Mouse (Mus musculus) c-Kit-negative CD71-positive TER-119-positive erythroid progenitor cells, embryonic 14.5 days (primary cell): ENCODE measurements around the gene Hivep3.

Experiments
- DNase-seq: peaks from one replicate; pipeline ENCODE4 v3.0.0-alpha.2; 2013; ENCODE audit warnings: low read depth, low spot score

Hivep3 gene

DNA sequence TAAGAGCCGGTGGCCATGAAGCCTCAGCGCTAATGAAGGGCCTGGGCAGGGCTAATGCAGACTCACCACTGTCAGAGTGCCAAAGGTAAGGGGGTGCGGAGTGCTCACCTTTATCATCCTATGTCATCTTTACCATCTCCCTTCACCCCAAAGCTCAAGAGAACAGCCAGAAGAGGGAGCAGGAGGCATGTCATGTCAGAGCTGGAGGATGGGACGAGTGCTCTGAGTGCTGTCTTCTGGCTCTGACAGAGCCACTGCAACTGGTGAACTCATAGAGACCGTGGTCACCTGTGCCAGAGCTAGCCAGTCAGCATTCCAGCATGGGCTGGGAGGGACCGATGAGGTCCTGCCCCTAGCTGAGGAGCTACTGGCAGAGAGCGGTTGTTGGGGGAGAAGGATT lies 27.2 kb downstream of the Hivep3 start:
- no peak for DNase-seq

DNA sequence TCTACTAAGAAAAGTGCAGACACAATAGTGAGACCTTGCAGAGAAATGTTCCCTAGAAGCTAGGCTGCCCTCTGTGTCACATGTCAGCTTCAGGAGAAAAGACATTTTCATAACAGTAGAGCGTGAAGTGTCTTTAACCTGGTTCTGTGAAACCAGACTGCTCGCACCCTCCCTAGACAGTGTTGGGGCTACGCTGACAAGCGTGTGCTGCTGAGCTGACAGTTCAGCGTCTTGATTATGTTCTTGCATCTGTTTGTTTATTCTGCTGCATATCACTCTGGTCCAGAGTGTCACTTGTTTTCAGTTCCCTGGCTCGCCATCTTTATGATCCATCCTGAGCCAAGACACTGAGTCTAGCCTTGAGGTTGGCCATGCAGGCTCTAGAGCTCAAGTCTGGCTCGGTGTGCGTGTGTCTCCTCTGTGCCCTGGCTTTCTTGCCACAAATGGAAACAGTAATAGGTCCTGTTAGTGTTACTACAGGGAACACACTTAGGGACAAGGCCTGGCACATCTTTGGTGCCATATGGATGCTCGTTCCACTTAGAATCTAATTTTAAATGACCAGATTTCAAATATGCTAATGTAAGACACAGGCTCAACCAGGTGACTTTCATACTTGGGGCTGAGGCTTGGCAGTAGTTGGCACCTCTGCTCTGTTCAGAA lies 28.0 kb downstream of the Hivep3 start:
- DNase-seq = no peak

DNA sequence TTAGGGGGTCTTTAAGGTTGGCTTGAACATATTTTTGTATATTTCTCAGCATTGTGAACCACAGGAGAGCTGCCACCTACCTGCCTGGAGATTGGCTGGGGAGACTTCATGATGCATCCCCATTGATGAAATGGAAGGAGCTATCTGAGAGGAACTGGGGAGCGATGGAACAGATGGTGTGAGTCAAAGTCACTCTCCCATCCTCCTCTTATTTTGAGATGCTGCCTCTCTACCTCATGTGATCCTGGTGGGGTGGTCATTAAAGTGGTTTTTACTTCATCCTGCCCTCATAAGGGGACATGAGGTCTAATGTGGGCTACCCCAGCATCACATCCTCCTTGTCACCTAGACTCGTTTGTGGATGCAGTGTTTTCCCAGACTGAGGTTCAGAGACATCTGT lies 28.6 kb downstream of the Hivep3 start:
- no peak for DNase-seq

DNA sequence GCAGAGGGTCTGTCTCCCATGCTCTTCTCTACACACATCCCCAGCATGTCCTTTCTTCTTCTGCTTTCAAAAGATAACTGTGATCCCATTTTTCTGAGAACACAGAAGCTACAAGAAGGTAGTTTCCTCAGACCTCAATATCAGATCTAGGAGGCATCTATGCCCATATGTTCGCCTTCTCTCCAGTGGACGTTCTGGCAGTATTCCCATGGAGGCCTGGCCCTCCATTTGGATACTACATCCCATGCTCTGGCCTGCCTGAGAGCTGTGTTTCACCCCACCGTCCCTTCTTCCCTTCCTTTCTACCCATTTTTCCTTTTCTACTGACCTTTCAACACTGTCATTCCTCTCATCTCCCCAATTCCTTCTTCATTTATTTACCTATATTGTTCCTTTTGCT lies 34.5 kb downstream of the Hivep3 start:
- DNase-seq = no peak

DNA sequence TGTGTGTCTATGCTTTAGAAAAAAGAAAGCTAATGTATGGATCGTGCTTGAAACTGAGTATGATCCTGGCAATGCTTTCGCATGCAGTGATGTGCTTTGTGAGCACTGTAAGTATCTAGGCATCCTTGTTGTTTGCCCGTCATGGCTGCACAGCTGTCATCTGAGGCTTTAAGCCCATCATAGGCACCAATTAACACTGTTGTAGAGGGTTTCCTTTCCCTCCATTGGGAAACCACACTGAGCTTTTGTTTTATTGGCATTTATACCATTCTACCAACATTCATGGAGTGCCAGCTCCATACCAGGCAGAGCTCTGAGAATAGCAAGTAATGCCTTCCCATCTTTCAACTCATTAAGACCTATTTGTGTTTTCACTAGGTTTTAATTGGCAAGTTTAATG lies 42.3 kb downstream of the Hivep3 start:
- no peak for DNase-seq

DNA sequence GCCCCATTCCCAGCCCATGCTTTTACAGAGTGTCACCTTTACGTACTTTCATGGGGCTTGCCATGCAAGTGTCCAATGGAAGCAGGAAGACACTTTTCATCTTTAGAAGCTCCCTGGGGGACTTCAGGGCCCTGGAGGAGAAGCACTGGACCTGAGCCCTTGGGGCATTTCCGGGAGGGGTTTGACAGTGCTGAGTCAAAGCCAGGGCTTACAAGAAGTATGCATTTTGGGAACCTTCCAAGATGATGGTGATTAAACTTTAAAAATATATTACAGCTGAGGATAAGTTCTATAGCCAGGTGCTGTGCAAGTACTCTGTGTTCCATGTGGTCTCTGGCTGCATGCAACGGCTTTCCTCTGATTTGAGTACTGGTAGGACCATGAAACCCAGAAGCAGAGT lies 43.6 kb downstream of the Hivep3 start:
- DNase-seq = no peak

DNA sequence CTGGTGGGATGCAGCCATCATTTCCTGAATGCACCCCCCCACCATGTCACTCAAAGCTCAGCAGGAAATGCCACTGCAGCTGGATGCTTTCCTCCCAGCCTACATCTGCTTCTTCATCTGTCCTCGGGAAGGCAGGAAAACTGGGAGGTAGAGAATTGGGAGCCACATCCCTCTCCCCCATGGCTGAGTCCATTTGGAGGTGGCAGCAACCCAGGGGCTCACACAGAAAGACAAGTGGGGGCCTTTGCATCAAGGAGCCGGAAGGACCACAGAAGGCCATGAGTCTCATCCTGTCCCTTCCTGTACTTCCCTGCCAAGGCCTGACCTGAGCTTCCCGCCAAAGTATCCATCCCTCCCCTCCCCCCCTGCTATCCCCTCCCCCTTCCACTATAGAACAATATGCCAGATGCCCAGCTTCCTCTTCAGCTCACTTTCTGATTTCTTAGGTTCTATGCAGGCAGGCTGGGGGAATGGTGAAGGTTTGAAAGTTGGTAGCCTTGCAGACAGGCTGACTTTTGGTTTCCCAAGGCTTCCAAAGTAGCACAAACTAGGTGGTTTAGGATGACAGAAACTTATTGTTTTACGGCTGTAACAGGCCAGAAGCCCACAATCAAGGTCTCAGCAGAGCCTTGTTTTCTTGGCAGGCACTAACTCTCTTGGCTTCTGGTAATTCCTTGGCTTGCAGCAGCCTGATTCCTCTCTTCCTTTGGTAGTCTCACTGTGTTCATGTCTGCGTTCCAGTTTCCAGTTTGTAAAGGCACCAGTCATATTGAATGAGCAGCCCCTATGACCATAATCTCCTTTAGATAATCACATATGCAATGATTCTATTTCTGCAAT lies 46.2 kb downstream of the Hivep3 start:
- no peak for DNase-seq

DNA sequence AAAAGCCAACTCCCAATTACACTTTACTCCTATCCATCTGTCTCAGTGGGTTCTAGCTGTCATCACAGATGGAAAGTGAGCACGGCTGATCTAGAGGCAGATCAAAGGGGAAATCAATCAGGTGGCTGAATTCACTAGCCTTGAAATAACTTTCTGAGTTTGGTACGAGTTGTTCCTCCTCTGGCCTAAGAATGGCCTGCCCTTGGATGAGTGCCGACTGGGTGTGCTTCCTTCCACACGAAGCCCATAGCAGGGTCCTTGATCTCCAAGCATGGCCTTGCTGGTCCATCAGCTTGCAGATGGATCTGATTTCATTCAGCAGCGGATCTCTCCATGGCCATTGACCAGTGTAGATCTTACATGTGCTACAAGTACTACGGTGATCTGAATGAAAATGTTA lies 47.3 kb downstream of the Hivep3 start:
- no peak for DNase-seq

DNA sequence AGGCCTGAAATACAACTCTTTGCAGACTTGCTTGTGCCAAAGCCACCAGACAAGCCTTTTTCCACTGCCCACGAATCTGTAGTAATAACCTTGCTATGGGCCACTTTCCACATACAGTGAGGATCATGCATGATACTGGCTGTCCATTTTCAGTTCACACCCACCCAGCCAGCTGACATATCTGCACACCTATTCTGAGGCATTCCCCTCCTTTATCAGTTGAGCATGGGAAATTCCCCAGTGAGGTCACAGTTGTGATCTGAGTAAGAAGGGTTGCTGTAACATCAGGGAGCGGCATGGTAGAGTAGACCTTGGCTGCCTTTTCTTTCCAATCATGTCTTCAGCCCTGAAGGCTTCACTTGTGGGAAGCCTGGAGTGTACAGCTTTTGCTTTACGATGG lies 51.4 kb downstream of the Hivep3 start:
- DNase-seq = no peak

DNA sequence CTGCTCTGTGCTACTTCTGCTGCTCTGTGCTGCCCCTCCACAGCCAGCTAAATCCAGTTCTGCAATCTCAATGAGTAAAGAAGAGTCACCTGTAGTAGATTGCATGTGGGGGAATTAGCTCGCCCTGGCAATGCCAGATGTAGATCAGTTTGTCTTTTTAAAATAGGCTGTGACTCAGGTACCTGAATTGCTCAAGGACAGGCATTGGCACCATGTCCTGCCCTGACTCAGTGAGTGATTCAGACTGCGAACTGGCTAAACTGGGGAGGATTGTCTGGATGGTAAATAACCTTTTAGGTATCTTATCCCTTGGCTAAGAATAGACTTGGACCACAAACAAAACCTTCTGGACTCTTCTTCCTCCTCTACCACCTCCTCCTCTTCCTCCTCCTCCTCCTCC lies 52.7 kb downstream of the Hivep3 start:
- no peak for DNase-seq

DNA sequence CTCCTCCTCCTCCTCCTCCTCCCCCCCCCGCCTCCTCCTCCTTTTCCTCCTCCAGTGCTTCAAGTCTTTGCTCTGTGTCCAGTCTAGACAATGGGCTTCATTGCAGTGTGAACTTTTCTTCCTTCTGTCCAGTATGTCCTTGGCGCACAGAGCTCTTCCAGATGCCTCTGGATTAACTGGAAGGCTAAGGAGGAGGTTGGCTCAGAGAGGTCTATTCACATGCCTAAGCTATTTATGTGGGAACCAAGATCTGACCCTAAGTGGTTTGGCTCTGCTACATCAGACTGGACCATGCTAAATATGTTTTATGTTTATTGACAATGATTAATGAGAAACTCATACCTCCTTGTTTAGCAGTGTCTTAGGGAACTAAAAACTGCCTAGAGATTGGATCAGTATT lies 53.1 kb downstream of the Hivep3 start:
- no peak for DNase-seq

DNA sequence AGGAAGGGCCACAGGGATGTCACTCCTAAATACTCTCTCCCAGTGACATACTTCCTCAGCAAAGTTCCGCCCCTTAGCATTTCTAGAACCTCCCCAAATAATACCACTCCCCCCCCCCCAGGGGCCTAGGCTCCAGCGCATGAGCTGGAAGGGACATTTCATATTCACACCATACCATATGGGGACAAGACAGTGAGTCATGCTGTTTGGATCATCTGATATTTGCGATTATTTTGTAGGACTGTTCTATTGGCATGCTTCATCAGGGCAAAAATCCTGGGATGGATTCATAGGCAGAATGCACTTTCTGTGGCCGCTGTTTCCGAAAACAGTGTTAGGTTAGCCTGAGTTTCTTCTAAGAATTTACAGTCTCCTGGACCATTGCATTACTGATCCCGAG lies 55.2 kb downstream of the Hivep3 start:
- DNase-seq = no peak

DNA sequence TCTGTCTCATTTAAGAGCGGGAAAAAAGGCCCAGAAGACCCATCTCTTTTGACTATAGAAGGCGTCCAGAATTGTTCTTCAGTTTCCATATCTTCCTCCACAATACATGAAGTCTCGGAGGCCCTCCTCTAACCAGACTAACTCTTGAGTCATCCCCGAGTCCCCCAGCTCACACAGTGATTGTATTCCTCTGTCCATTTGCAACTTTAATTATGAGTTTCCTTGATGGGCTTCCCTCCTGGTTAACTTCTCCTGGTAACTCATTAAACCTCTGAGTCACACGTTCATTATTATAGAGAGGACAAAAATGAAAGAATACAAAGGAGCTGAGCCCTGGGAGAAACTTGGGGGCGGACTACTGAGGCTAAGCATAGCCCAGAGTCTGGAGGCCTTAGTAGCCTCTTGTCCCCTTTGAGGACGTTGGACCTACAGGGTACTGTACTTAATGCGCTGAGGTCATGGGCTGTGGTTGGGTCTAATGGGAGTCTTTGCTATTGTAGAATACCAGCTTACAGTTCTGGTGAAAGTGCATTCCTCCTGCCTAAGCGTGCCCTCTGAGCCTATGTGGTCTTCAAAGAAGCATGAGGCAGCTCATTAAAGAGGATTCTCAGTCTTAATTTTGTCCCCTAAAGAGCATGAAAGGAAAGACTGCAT lies 56.0 kb downstream of the Hivep3 start:
- no peak for DNase-seq

DNA sequence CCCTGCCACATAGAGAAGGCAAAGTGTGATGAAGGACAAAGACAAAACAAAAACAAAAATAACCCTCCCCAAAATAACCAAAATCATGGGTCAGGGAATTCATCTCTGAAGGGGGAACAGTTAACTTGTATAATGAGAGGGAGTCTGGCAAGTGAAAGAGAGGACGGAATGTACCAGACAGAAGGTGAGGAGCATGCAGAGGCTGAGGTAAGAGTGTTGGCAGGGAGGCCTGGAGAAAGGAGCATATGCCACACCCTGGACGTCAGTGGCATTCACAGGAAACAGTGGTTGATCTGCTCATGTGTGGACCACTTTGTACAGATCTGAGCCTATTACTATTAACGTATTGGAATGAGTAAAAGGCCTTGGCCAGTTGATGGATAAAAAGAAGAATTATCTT lies 65.3 kb downstream of the Hivep3 start:
- DNase-seq = no peak

DNA sequence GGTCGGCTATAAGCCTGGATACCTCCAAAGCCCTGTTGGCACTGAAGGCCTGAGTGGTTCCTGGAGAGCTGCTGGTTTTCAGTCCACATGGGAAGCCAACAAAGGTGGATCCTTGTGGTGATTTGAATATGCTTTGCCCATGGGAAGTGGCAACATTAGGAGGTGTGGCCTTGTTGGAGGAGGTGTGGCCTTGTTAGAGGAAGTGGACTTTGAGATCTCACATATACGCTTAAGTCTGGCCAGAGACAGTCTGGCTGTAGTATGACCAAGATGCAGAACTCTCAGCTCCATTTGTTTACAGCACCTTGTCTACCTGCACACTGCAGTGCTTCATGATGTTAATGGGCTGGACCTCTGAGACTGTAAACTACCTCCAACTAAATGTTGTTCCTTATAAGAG lies 73.0 kb downstream of the Hivep3 start:
- DNase-seq = no peak

DNA sequence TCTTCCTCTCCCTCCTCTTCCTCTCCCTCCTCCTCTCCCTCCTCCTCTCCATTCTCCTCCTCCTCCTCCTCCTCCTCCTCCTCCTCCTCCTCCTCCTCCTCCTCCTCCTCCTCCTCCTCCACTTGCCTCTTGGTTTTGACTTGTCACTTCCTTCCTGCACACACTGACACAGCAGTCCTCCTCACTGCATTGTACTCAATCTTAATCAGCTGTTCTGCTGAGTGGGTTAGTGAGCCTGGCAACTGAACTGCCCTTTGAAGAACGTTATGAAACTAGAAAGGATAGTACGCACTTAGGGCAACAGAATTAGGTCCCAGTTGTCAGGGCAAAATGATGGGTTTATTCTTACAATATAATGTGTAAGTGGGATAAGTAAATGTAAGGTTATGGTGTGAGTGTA lies 73.8 kb downstream of the Hivep3 start:
- no peak for DNase-seq

DNA sequence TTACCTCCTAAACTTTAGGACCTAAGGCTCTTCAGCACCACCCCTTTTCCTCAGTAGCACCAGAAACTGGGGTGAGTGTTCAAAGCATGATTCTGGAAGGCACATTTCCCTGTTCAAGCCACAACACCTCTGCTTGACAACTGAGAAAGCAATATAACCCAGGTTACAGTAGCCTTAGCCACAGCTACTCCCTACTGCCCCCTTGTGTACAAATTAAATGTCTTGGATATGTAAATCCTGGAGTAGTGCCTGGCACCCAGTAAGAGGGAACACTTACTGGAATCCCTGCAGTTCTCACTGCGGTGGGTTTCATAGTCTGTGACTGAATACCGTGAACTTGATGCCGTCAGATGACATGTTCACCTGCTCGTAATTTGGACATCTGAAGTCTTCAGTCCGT lies 75.7 kb downstream of the Hivep3 start:
- DNase-seq = peak; percentile 5

DNA sequence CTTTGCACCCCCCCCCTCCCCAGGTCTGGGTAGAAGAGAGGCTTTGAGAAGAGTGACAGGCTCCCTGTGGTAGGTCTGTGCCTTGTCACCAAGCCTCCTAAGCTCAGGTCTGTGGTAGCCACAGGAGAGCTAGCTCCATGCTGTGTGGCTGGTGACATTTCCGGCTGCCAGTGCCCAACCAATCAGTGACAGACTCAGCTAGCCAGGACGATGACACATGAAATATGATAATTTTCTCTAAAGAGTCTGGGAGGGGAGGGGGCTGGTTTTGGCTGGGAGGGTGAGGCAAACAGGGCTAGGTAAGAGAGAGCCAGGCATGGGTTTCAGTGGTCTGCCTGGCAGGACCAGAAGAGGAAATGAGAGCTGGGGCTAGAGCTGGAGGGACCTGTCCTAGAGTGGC lies 79.2 kb downstream of the Hivep3 start:
- DNase-seq = no peak

DNA sequence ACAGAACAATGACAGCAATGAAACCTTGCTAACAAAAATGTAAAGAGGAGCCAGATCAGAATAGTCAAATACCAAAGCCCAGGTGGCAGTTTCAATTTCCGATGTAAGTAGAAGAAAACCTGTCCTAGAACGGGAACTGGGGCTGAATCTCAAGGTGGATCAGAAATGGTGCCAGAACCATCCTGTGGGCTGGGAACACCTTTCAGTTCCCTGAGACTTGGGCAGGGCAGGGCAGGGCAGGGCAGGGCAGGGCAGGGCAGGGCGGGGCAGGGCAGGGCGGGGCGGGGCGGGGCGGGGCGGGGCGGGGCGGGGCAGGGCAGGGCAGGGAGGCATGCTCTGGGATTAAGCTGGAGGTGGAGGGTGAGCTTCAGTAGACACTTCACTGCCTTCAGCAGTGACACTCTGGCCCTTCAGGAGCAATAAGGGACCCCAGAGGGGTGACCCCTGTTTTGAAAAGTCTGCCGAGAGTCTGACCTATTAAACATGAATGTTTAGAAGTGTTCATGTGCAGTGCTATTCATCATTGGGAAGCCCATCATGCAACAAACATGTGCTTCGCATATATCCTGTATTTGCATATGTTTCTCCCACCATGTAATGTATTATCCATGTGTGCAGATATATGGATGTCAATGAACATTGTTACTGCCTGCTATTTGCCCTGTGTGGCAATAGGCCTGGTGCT lies 80.1 kb downstream of the Hivep3 start:
- no peak for DNase-seq

DNA sequence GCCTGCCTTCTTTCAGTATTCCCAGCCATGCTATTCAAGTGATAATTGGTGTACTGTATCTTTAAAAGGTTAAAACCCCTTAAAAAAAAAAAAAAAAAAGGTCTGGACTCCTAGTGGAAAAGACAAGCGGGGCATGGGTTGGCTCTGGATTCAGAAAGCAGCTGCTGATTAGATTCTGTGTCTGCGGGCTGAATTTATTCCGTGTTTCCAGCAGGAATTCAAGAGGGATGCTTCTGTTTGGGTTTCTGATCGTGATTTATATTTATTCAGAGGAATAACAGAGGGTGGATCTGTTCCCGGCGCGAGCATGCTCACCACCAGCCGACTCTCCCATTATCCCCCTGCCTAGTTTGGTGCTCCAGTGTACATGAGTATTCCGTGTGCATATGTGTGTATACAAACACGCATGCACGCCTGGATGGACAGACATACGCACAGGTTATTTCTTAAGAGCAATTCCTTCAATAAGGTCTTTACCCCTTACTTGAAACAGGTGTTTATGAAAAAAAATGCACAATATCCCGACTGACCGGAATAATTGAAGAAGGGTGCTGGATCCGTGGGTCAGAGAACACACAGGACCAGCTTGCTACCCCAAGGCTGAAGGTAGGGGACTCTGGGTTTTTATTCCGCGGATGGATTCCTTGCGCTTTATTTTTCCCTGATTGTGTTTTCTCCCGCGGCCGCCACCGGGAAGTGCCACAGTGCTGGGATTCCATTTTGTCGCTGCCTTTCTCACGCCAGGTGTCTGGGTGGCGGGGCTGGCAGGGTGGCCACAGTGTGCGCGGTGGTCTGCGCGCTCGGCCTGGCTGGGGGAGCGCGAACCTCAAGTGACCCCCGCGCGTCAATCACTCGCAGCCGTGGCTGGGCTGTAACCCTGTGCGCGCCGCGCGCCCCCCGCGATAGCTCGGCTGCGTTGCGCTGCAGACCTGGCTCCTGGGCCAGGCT lies 80.9 kb downstream of the Hivep3 start:
- no peak for DNase-seq

DNA sequence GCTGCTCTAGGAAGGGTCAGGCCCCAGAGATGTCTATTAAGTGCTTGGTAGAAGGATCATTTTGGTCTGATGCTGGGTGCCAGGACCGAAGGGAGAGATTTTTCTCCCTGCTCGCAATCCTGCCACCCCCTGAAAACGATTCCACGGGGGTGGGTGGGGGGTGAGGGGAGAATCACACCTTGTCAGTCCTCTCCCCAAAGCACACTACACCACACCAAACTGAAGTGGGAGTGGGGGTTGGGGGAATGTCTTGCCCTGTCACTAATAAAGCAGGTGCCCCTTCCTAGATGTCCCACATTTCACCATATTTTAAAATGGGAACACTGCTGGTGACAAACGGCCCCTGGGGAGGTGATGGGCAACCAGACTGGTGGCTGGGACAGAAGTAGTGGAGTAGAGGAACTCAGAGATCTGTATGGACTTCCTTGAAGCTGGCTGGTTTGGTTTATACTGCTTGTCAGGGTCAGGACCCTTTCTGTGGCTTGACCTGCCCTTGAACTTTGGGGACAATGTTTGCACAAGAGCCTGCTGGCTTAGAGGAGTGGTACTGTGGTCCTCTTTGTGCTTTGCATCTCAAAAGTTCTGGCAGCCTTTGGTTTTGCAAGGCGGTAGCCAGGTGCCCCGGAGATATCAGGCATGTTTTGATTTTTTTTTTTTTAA lies 81.7 kb downstream of the Hivep3 start:
- no peak for DNase-seq
